Mouse (Mus musculus): Measurements from ENCODE around the gene Gm13272.

DNA sequence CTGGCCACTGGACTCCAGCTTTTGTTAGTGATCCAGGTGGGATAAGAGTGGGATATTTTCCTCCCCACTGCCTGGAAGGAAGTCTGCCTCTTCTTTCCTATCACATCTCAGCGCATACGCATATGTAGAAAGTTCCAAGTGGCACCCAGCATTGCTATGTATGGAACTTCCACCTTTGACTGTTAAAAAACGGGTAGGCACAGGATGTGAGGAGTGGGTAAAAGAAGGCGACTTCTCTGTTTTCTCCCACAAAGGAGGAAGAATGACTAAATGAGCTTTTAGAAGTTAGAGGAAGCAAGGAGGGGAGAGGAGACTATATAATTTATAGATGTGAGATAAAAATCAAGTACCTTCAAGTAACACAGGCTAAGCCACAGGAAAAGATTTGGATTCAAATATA lies 38.2 kb upstream of the Gm13272 start:
- TF ChIP-seq POLR2A (IDR thresholded peaks at IDR 0.05; ENCODE audit: insufficient read length, low read depth) (no peak), CEBPB (IDR thresholded peaks at IDR 0.05; ENCODE audit: insufficient read depth, poor library complexity, severe bottlenecking) (no peak), TCF3 (IDR thresholded peaks at IDR 0.05; ENCODE audit: insufficient read length, low read depth) (no peak)

All from myocyte (in vitro differentiated cells).